Mouse (Mus musculus) adrenal gland (tissue): ENCODE data around the gene Neu2.

Experiments
- intact Hi-C: fragments of 180-260 bp; cut with DNase I; formaldehyde crosslinking; loops from one replicate; pipeline ENCODE4 v1.15.1; 2025

Neu2 gene

DNA sequence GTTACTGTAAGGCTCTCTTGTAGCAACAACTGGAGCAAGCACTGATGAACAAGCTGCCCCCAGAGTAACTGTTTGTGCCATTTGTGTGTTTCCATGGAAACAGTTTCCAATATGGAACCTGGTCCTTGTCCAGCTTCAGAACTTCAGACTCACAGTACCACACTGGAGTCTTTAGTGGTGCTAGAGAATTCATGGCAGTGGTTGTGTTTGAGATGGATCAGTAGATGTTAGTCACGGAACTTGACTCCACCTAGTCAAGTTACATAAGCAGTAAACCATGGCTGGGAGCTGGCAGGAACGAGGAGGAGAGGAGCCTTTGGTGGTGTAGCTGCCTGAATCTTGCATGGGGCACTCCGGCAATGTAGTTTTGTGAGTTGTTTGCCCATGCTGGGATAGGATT, 24.4 kb downstream of the Neu2 start:
- intact Hi-C loops = no loop called here

DNA sequence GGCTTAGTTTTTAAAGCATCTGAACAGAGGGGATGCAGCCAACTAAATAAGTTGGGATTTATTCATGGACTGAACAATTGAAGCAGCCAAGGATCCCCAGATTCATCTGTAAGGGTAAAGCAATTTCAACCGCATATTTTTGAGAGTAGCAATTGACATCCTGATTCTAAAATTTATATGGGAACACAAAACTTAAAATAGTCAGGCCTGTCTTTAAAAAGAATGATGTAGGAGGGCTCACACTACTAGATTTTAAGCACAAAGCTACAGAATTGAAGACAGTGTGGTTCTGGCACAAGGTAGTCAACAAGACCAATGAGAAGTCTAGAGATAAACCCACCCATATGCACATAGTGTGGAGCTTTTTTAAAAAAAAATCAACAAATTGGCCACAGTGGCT, 27.3 kb downstream of the Neu2 start:
- intact Hi-C loops = loop anchor here (5.0 kb wide), 1 partner anchor 185 kb away; no protein-coding TSS in a partner anchor

DNA sequence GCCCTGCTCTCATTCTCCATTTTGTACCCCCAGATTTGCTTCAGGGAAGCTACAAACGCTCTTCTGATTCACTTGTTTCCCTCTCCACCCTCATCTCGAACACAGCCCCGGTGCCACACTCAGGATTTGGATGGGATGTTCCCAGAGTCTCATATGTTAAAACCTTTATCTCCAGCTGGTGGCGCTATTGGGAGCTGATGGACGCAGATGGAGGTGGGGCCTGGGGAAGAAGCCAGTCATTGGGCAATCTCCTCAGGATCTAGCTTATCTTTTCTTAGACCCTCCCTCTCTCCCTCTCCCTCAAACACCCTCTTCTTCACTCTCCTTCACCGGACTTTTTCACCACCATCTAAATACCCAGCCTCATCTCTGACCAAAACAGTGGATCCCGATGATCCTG, 31.9 kb downstream of the Neu2 start:
- intact Hi-C loops = no loop called here

DNA sequence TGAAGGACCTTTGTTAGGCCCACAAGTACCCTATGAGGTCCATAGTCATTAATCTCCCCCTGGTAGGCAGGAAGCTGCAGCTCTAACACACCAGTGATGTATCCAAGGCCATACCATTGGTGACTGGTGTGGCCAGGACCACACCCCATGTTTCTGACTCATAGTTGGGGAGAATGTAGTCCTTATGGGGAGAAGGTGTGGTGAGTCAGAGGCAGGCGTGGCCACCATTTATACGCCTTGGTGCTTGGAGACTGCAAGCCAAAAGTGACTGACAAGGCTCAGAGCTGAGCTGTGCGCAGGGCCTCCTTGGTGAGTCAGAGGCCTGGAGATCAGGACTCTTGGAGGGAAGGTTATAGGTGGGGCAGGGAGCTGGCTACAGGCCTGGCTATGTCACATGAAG, 41.3 kb downstream of the Neu2 start:
- intact Hi-C loops = no loop called here

DNA sequence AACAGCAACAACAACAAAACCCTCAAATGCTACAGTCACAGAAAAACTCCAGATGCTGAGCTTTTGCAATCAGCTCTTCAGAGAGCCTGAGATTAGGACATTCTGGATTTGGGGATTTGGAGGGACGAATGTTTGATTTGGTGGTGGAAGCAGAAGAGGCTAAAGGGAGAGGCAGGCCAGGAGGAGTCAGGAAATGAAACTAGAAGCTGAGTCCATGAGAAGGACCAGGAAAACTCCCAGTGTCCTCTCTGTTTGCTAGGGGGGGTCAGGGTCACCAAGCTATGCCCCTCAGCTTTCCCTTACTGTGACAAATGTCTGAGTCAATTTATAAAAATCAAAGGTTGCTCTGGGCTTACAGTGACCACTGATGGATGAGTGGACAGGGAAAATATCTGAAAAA, 43.9 kb downstream of the Neu2 start:
- intact Hi-C loops = no loop called here

DNA sequence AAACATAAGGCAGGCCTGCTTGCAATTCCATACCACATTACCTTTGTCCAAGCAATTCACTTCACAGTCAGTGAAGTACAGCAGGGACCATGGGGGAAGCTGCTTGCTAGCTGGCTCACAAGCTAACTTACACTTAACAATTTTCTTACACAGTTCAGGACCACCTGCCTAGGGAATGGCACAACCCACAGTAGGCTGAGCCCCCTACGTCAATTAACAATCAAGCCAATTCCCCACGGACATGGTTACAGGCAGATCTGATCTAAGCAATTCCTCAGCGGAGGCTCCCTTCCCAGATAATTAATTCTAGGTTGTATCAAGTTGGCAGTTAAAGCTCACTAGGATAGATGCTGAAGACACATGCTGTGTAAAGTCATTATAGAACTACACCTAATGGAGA, 53.3 kb downstream of the Neu2 start:
- intact Hi-C loops = no loop called here

DNA sequence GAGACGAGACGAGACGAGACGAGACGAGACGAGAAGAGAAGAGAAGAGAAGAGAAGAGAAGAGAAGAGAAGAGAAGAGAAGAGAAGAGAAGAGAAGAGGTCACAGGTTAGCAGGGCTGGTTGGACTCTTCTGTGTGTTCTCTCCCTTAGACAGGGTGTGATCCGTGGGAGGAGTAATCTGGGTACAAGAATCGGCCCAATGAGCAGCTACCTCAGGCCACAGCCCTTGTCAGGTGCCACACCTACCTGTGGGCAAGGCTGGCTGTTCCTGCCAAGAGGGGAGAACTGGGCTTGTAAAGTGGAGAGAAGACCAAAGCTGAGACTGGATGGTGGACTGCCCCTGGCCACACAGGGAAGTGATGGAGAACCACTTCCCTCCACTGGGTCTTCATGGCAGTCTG, 56.1 kb downstream of the Neu2 start:
- intact Hi-C loops = no loop called here

DNA sequence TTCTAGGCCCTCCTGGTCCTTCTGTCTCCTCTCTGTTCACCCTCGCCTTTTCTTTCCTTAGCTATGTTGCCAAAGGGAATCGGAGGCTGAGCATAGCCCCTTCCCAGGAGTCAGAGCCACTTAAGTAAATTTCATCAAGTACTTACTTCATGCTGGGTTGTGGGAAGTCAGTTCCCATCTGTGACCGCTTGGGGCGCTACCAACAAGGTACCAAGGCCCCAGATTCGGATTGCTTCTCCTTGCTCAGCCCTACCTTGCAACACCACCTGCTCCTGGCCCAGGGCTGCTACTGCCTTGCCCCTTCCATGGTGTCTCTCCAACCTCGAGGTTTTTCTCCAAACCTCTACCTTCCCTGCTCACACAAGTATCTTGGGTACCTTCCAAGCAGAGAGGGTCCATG, 58.7 kb downstream of the Neu2 start:
- intact Hi-C loops = no loop called here

DNA sequence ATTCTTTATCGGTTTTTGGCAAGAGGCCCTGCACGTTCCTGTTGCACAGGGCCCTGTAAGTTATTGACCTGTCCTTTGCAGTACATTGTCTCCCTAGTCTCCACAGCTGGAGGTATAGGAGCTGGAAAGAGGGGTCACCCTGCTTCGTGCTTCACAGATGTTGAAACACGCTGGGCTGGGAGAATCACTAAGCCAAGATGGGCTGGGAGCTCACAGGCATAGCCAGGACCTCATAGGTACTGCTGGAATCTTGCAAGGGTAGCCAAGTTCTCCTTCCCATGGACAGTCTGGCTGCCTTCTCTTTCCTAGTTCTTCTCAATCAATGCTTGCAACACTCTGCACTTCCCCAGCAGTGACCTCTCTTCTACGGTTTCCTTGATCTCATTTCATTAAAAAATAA, 63.6 kb downstream of the Neu2 start:
- intact Hi-C loops = no loop called here

DNA sequence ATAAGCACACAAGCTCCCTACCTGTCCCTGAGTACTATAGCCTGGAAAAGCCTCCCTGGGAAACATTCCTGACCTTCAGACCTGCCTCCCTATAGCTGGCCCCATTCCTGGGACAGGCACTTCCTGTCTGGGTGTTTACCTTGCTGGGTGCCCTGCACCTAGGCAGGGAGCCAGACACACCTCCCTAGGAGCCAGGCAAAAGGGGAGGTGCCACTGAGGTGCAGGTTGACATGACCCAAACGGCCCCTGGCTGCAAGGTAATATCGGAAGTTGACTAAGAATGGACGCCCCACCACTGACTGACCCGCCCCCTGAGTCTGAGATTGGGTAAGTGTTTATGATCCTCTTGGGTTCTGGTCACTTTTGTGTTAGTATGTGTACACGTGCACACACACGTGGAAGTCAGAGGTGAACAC, 64.1 kb downstream of the Neu2 start, which contains the start of gene Ngef:
Ngef (minus strand) TSS at position 71 of the 416 bp plus-strand sequence.
- intact Hi-C loops = no loop called here

DNA sequence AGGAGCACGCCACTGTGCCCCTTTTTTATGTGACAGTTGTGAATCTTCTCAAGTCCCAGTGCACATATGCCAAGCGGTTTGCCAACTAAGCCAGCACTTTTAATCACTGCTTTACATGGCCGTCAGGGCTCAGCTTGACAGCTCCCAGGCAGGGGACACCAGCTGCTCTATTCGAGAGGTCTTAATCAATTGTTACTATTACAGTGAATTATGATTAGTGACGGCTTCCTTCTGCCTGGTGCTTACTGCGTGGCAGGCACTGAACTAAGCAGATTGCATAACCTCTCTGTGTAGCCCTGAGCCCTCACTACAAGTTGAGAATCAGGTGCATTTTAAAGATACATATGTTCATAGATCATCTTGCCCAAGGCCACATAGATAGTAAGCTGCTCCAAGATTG, 64.7 kb downstream of the Neu2 start:
- intact Hi-C loops = no loop called here

DNA sequence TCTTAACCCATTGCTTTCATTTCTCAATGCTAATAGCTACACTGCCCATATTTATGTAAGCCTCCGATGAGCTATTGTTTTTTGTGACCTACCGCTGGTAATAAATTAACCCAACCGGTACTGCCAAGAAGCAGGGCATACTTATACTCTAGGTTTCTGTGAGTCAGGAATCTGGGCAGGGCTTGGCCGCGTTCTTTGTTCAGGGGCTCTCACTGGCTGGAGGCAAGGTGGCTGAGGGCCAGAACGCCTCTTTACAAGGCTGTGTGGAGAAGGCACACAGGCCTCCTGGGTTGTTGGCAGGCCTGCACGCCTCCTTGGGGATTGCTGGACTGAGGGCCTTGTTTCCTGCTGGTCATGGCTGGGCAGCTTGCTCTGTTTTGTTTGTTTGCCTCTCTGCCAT, 65.1 kb downstream of the Neu2 start:
- intact Hi-C loops = no loop called here

DNA sequence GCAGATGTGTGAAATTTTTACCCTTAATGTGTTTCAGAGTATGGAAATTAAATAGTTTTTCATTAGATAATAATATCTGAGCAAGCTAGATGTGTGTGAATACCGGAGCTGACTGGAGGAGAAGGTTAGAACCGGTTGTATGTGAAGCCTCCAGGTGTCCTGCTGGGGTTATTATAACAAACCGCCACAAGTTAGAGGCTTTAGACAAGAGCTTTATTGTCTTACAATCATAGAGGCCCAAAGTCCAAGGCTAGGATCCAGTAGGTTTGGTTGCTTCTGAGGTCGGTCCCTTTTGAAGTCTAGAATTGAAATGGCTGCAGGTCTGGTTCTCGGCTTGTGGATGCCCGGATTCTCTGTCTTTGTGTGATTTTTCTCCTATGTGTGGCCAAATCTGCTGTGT, 69.3 kb downstream of the Neu2 start:
- intact Hi-C loops = no loop called here

DNA sequence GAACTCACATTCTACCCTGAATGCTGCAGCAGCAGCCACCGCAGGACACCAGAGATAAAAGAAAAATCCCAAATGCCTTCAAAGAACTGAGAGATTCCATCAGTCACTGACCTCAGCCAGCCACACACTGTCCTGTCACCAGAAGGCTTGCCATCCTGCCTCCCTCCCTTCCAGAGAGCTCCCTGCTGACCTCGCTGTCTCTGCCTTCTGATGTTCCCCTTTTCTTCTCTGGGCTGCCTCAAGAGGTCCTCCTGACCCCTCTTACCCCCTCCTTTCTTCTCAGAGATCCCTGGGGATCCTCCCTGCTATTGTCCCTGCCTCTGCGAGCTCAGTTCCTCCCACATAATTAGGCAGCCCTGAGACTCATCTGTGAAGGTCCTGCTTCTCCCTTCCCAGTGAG, 71.1 kb downstream of the Neu2 start:
- intact Hi-C loops = no loop called here

DNA sequence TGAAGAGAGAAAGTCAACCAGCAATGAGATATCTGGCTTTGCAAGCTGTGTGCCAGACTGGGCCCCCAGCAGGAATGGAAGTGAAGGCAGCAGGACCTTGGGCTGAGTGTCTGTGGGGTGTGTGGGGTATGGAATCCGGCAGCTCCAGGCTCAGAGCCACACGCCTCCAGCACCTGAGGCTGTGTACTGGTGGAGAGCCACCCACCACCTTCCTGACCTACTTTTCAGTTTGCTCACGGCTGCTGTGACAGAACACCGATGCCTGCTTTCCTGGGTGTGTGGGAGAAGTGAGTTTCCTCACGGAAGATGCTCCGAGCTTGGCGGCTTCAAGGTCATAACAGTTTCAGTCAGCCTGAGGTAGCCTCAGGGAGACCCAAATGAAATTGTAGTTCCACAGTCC, 79.5 kb downstream of the Neu2 start:
- intact Hi-C loops = no loop called here

DNA sequence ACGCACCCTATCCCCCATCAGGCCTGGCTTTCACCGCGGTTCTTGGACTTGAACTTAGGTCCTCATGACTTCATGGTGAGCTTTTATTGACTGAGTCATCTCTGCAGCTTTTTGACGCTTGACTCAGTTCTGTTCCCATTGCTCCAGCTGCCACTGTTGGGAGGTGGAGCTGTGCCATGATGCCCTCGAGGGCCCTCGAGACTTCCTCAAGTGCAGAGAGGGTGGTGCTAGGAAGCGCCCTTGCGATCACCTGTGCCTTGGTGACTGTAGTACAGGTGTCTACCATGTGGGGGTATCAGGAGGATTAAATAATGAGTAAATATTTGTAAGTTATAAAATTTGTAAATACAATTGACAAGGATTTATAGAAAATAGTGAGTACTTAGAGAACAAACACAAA, 80.3 kb downstream of the Neu2 start:
- intact Hi-C loops = no loop called here

DNA sequence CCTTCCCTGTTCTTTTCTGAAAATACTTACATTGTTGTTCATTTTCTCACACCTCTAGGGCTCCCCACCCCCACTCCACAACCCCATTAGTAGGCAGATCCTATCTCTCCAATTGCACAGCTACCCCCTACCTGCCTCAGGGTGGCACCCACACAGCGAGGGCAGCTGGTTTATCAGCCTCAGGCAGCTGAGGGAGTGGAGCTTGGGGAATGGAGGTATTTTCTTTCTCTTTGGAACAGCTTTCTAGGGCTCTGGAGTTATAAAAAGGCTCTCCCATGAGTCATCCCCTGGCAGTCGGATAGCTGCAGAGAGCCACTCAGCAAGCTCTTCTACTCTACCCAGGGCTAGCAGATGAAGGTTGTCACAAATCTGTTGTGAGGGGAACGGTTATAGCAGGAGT, 84.6 kb downstream of the Neu2 start:
- intact Hi-C loops = no loop called here

DNA sequence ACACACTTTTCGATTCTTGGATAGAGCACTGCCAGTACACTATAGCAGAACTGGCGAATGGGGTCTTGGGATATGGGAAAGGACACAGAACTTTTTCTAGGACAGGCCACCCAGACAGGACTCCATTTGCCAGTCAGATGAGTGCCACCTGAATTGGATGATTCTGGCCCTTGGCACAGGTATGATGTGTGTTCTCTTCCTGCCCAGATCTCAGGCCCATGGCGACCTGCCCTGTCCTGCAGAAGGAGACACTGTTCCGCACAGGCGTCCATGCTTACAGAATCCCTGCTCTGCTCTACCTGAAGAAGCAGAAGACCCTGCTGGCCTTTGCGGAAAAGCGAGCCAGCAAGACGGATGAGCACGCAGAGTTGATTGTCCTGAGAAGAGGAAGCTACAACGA, 85.0 kb downstream of the Neu2 start:
- intact Hi-C loops = no loop called here

DNA sequence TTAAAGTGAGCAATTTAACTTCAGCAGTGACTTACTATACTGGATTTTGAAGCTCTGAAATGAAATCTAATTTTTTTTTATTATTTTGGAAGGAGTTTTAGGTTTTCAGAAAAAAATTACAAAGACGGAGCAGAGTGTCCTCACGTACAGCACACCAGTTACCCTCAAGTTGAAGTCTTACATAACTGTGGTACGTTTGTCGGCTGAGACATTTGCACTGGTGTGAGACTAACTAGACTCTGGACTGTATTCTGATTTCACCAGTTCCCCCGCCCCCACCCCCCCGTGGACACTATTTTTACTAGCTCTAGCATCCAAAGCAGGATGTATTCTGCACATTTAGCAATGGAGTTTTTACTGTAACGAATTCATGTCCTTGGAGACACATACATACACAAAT, 90.8 kb downstream of the Neu2 start:
- intact Hi-C loops = no loop called here

DNA sequence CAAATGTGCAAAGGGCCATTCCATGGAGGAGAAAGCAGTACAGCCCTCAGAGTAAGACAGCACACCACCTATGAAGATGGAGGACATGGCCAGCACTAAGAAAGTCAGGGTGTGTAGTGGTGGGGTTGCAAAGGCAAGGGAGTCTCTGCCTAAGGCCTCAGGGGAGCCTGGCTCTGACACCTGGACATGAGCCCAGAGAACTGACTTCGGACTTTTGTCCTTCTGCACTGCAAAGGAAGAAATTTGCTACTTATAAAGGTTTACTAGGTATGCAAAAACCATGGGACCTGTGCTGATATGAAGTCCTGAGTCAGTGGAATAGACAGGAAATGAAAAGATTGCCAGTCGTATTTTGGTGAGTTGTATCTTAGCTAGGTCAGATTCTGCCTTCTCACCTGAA, 92.1 kb downstream of the Neu2 start:
- intact Hi-C loops = no loop called here

DNA sequence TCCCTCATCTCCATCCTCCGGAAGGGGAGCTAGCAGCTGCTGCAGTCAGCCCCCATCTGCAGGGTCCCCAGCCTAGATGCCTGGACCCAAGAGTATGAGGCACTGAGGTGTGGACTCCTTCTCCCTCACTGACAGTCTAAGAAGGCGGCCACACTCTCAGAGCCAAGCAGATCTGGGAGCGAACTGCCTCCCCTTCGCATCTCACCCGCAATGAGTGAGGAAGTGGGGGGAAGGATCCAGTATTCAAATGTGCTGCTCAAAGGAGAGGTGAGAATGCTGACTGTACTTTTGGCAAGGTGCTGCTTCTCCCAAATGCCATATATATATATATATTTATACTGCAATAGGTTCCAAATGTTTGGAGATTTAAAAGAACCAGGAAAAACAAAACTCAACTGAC, 93.7 kb downstream of the Neu2 start:
- intact Hi-C loops = no loop called here

DNA sequence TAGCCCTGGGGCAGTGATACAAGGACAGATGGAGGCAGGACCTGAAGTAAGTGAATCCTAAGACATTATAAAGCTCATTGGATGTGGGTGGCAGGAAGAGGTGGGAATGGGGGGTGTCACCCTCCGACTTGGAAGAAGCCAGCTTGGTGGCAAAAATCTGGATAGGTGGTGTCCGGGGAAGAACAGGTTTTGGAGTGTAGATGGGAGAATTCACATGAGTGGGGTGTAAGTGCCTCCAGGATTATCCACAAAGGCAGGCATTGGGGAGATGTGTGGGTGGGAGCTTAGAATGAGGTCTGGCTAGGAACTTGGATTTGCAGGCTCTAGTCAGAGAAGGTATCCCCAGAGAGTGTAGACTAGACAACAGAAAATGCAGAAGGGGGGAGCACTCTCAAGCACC, 95.6 kb downstream of the Neu2 start:
- intact Hi-C loops = no loop called here

DNA sequence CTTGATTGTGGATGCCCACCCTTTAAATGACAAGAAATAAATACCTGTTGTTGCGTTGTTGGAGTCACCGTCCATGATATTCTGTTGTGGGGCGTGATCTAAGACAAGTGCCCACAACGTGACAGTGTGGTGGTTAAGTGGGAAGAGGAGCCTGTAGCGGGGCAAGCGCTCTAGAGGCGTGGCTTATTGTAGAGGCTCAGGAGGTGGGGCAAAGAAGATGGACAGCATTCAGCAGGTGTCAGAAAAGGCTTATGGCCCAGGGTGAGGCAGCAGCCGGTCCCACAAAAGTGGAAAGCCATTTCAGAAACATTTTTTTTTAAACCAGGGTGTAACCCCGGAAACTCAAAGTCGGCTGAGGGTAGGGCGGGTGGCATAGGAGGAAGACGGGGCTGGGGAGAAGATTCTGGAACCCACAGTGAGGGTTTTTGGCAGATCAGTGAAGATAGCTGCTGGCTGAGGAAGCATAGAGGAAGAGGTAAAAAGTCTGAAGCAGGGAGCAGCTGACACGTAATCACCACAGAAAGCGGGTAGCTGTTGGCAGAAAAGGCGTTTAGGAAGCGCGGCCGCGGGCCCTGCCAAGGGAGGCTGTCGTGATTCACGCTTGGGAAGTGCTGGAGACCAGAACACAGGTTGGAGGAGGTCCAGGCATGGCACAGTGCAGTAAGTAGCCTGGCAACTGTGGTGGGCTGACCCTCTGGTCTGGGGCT, 97.8 kb downstream of the Neu2 start:
- intact Hi-C loops = no loop called here
